Mouse (Mus musculus) liver, postnatal 0 days (tissue): ENCODE measurements at regions not wholly inside any gene's neighbourhood (a gene's known extent, or its start where the extent isn't known, plus 50 kb on each side); places are given as distances from the start of the nearest gene placed in this dataset.

ENCODE experiments used
- CTCF ChIP-seq: sonication (generic); IDR thresholded peaks from 2 replicates; pipeline ENCODE4 v1.5.1; 2016; ENCODE audit warnings: antibody characterized with exemption, low read depth
- EP300 ChIP-seq: IDR thresholded peaks from 2 replicates; pipeline ENCODE4 v1.6.1; 2016; ENCODE audit warnings: antibody characterized with exemption, low read depth, mild to moderate bottlenecking

DNA sequence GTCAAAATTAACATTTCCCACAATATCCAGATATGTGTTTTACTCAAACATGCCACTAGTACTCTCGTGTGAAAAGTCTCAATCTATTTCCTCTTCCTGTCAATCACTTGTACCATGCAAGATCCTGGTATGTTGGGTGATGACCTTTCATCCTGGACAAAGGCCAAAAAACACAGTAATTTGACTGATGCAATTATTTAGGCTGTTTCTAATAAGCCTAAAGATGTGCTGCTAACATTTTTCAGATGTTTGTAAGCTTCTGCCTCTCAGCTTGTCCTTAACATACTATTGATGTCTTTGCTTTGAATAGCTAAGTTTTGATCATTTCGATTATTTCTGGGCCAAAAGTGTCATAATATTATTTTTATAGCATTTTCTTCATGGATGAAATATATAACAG, 418.4 kb upstream of the Arrdc4 start:
- TF ChIP-seq EP300 (no peak), CTCF (no peak)
